Mouse (Mus musculus): ENCODE results near the gene Rrm2. TPM values are rescaled to one million over a fixed set of nuclear protein-coding genes. Genes with fewer than 3 reads are reported as not detected.
A peak's percentile ranks its signal among the peaks of the same experiment; 100 is the strongest.
"Not testable (repeated sequence)": the region's sequence is repeated elsewhere in the genome, so short reads cannot be mapped to it uniquely, and the experiment has no call there.

The Rrm2 gene
- total and polyA plus RNA-seq, 2 experiments, result 0.80 to 2.8 TPM

DNA sequence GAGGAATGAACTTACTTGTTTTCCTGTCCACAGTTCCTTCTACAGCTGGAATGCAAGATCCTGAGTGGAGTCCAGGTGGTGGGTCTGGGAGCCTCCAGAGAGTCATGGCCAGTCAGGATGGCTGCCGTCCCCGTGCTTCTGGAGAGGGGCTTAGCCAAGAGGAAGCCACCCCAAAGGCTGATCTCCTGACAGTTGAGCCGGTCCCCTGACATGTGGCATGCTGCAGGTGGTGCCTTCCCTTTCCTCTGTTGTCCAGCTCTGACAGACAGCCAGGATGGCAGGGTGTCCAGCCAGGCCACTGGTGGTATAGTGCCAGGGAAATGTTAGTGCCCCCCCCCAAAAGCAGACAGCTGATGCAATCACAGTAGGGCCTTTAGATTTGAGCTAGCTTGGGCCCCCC lies 9.5 kb upstream of the Rrm2 start:
- 87% methylated on average over 3 of the region's 3 CpGs for WGBS

DNA sequence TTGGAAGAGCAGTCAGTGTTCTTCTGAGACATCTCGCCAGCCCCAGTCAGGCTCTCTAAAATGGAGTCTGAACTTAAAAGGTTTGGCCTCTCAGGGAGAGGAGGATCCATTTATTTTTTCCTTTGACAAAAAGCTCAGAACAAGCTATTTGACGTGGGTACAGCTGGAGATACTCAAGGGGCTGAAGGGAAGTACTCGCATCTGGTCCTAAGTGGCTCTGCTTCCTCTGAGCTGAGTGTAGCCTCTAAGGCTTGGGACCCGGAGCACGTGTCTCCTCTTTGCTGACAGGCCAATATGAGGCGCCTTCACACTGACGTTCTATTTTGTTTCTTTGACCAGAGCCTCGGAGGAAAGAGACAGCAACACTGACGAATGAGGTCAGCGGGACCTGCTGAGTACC lies 8.5 kb upstream of the Rrm2 start:
- DNase-seq (ENCODE audit: extremely low read depth, low read depth, low spot score), result no peak
- TF ChIP-seq POLR2A (IDR thresholded peaks at IDR 0.05; ENCODE audit: extremely low read depth, insufficient read depth, low read length) (no peak), CTCF (IDR thresholded peaks at IDR 0.05; ENCODE audit: low read depth, low read length) (no peak)
- WGBS, result 84% methylated on average over 10 of the region's 10 CpGs
- no peak overlapping the region for H3K4me3 ChIP-seq (ENCODE audit: insufficient read depth, low read depth, low read length)
- no peak overlapping the region for H3K27ac ChIP-seq (replicated peaks; ENCODE audit: insufficient read depth, low read depth, low read length)
- no peaks in the 10 kb centered on the region for H3K36me3 ChIP-seq (ENCODE audit: control insufficient read depth, insufficient read depth, low read length)
- no peaks in the 10 kb centered on the region for H3K27me3 ChIP-seq (ENCODE audit: control insufficient read depth, insufficient read depth, low read length)
- H3K79me2 ChIP-seq (ENCODE audit: control insufficient read depth, insufficient read depth, low read length), result no peaks in the 10 kb centered on the region
- H3K9ac ChIP-seq (ENCODE audit: low read depth, low read length), result no peak overlapping the region
- no peaks in the 10 kb centered on the region for H3K4me1 ChIP-seq (ENCODE audit: control insufficient read depth, insufficient read depth, low read length)

More for the DNA sequence above, 9.5 kb upstream of the Rrm2 start:
- Histone ChIP-seq H3K79me2 (ENCODE audit: control insufficient read depth, insufficient read depth, low read length) (no peaks in the 10 kb centered on the region), H3K36me3 (ENCODE audit: control insufficient read depth, insufficient read depth, low read length) (no peaks in the 10 kb centered on the region), H3K27ac (replicated peaks; ENCODE audit: insufficient read depth, low read depth, low read length) (no peak overlapping the region), H3K4me1 (ENCODE audit: control insufficient read depth, insufficient read depth, low read length) (no peaks in the 10 kb centered on the region), H3K4me3 (ENCODE audit: insufficient read depth, low read depth, low read length) (no peak overlapping the region), H3K27me3 (ENCODE audit: control insufficient read depth, insufficient read depth, low read length) (no peaks in the 10 kb centered on the region), H3K9ac (ENCODE audit: low read depth, low read length) (no peak overlapping the region)
- TF ChIP-seq POLR2A (IDR thresholded peaks at IDR 0.05; ENCODE audit: extremely low read depth, insufficient read depth, low read length), result no peak
- TF ChIP-seq CTCF (IDR thresholded peaks at IDR 0.05; ENCODE audit: low read depth, low read length), result no peak
- DNase-seq (ENCODE audit: extremely low read depth, low read depth, low spot score), result no peak

DNA sequence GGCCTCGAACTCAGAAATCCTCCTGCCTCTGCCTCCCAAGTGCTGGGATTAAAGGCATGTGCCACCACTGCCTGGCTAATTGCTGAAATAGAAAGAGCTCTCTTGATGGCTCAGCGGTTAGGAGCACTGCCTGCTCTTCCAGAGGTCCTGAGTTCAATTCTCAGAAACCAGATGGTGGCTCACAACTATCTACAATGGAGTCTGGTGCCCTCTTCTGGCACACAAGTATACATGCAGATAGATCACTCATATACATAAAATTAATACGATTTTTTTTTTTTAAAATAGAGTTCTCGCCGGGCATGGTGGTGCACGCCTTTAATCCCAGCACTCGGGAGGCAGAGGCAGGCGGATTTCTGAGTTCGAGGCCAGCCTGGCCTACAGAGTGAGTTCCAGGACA lies 6.4 kb upstream of the Rrm2 start:
- DNase-seq (ENCODE audit: extremely low read depth, low read depth, low spot score); H3K9ac ChIP-seq (ENCODE audit: low read depth, low read length); H3K36me3 ChIP-seq (ENCODE audit: control insufficient read depth, insufficient read depth, low read length); H3K27me3 ChIP-seq (ENCODE audit: control insufficient read depth, insufficient read depth, low read length); H3K4me1 ChIP-seq (ENCODE audit: control insufficient read depth, insufficient read depth, low read length); H3K4me3 ChIP-seq (ENCODE audit: insufficient read depth, low read depth, low read length); H3K79me2 ChIP-seq (ENCODE audit: control insufficient read depth, insufficient read depth, low read length); H3K27ac ChIP-seq (replicated peaks; ENCODE audit: insufficient read depth, low read depth, low read length): not testable (repeated sequence)
- 81% methylated on average over 9 of the region's 9 CpGs for WGBS

DNA sequence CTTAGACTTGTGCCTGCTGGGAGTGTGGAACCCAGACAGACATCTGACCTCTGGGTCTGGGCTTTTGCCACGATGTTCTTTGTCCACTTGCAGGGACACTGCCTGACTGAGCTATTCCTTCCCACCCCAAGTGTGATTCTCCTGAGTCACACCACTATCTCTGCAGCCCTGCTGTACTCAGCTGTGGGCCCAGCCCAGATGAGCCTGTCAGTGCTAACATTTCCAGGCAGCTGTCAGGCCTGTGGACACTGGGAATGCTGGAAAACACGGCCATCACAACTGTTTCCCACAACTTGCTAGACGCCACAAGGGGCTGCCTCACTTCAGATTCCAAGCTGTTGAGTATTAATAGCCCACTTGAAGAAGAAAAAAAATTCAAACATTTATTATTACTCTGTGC lies 5.0 kb upstream of the Rrm2 start:
- no peak for TF ChIP-seq POLR2A (IDR thresholded peaks at IDR 0.05; ENCODE audit: extremely low read depth, insufficient read depth, low read length)
- no peak for TF ChIP-seq CTCF (IDR thresholded peaks at IDR 0.05; ENCODE audit: low read depth, low read length)
- Histone ChIP-seq H3K27me3 (ENCODE audit: control insufficient read depth, insufficient read depth, low read length) (no peaks in the 10 kb centered on the region), H3K4me1 (ENCODE audit: control insufficient read depth, insufficient read depth, low read length) (peaks cover 2% of the 10 kb centered on the region; the same call in 1 of the 2 replicates), H3K79me2 (ENCODE audit: control insufficient read depth, insufficient read depth, low read length) (no peaks in the 10 kb centered on the region), H3K27ac (replicated peaks; ENCODE audit: insufficient read depth, low read depth, low read length) (no peak overlapping the region), H3K9ac (ENCODE audit: low read depth, low read length) (no peak overlapping the region), H3K4me3 (ENCODE audit: insufficient read depth, low read depth, low read length) (no peak overlapping the region), H3K36me3 (ENCODE audit: control insufficient read depth, insufficient read depth, low read length) (no peaks in the 10 kb centered on the region)
- 83% methylated on average over 3 of the region's 3 CpGs for WGBS
- no peak for DNase-seq (ENCODE audit: extremely low read depth, low read depth, low spot score)

DNA sequence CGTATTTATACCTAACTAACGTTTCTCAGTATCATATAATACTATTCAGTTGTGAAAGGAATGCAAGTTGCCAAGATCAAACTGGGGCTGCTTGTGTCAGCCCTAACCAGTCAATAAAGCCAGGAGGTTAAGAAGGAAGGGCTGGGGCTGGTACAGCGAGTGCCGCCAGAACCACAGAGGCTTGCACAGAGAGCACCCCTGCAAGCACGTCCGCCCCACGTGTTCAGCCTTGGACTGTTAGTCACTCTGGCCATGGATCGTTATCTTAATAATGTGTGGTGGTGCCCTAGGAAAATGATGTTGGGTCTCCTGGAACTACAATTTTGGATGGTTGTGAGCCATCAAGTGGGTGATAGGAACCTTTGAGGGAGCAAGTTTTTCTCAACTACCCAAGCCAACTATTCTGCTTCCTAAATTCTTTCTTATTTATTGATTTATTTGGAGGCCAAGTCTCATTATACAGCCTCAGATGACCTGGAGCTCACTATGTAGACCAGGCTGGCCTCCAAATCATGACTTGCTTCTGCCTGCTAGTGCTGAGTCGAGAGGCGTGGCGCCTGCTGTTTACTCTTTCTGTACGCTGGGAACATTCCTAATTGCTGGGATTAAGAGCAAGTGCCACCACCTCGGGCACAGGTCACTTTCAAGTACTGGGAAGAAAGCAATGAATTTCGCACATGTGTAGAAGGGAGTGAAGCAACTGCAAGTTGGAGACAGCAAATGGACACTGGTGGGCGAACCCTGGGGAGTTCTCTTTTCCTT lies 2.4 kb upstream of the Rrm2 start:
- H3K4me3 ChIP-seq (ENCODE audit: insufficient read depth, low read depth, low read length), result no peak overlapping the region
- peak; percentile 91 for DNase-seq (ENCODE audit: extremely low read depth, low read depth, low spot score)
- peak overlapping the region; percentile 71 for H3K27ac ChIP-seq (replicated peaks; ENCODE audit: insufficient read depth, low read depth, low read length)
- H3K36me3 ChIP-seq (ENCODE audit: control insufficient read depth, insufficient read depth, low read length), result no peaks in the 10 kb centered on the region
- 47% methylated on average over 15 of the region's 15 CpGs for WGBS
- no peak for TF ChIP-seq POLR2A (IDR thresholded peaks at IDR 0.05; ENCODE audit: extremely low read depth, insufficient read depth, low read length)
- TF ChIP-seq CTCF (IDR thresholded peaks at IDR 0.05; ENCODE audit: low read depth, low read length), result no peak
- H3K4me1 ChIP-seq (ENCODE audit: control insufficient read depth, insufficient read depth, low read length), result peaks cover 9% of the 10 kb centered on the region
- H3K9ac ChIP-seq (ENCODE audit: low read depth, low read length), result no peak overlapping the region
- no peaks in the 10 kb centered on the region for H3K27me3 ChIP-seq (ENCODE audit: control insufficient read depth, insufficient read depth, low read length)
- H3K79me2 ChIP-seq (ENCODE audit: control insufficient read depth, insufficient read depth, low read length), result no peaks in the 10 kb centered on the region

DNA sequence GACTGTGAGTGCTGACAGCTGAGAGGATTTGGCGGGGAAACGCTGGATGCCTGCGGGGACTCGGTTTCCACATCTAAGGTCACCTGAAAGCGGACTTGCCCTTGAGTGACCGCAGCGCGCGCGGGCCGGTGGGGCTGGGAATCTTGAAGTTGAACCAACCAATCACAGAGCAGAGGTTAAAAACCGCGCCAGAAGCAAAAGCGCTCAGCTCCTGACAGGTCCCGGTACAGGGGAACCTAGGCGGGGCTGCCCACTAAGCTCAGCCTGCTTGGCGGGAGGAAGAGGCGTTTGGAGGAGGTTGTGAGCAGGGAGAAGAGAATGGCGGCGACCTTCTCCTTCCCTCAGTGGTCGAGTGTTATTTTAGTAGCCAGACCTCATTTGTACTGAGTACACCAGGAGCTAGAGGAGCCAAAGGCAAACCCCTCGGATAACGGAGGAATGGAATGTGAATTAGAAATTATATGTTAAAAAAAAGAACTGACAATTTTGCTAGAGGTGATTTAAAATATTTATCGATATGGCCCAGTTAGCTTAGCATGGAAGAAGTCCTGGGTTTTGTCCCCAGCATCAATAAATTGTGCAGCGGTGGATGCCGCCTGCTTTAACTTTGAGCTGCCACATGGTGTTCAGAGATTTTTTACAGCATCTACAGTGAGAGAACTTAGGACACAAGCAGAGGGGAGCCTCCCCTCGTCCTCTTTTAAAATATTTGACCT lies 1.1 kb upstream of the Rrm2 start:
- Histone ChIP-seq H3K9ac (ENCODE audit: low read depth, low read length) (no peak overlapping the region), H3K27ac (replicated peaks; ENCODE audit: insufficient read depth, low read depth, low read length) (peak overlapping the region; percentile 71; the same call in 1 of the 2 replicates), H3K27me3 (ENCODE audit: control insufficient read depth, insufficient read depth, low read length) (no peaks in the 10 kb centered on the region), H3K36me3 (ENCODE audit: control insufficient read depth, insufficient read depth, low read length) (no peaks in the 10 kb centered on the region; the same call in 1 of the 2 replicates), H3K4me1 (ENCODE audit: control insufficient read depth, insufficient read depth, low read length) (peaks cover 9% of the 10 kb centered on the region), H3K79me2 (ENCODE audit: control insufficient read depth, insufficient read depth, low read length) (no peaks in the 10 kb centered on the region), H3K4me3 (ENCODE audit: insufficient read depth, low read depth, low read length) (no peak overlapping the region)
- WGBS, result 7% methylated on average over 27 of the region's 27 CpGs
- TF ChIP-seq CTCF (IDR thresholded peaks at IDR 0.05; ENCODE audit: low read depth, low read length) (no peak), POLR2A (IDR thresholded peaks at IDR 0.05; ENCODE audit: extremely low read depth, insufficient read depth, low read length) (no peak)
- DNase-seq (ENCODE audit: extremely low read depth, low read depth, low spot score), result peak; percentile 66
